Mouse (Mus musculus): Measurements from ENCODE around the gene Hacl1. TPM values are rescaled to one million over a fixed set of nuclear protein-coding genes. Genes with fewer than 3 reads are reported as not detected.
A peak's percentile ranks its signal among the peaks of the same experiment; 100 is the strongest.

The Hacl1 gene
- polyA plus RNA-seq, 1 experiment: 4.3 TPM

- no peak overlapping the region for H3K27ac ChIP-seq (ENCODE audit: insufficient read depth, low read depth, low read length)
- H3K27me3 ChIP-seq (ENCODE audit: control insufficient read depth, insufficient read depth, low read length): no peaks in the 10 kb centered on the region
- no peak overlapping the region for H3K4me3 ChIP-seq (ENCODE audit: low read depth, low read length)
- no peak for TF ChIP-seq POLR2A (IDR thresholded peaks at IDR 0.05; ENCODE audit: low read depth, low read length)
- no peak for TF ChIP-seq CTCF (IDR thresholded peaks at IDR 0.05; ENCODE audit: extremely low read depth, insufficient read length, insufficient replicate concordance, low read depth, low read length)
- no peaks in the 10 kb centered on the region for H3K4me1 ChIP-seq (ENCODE audit: control insufficient read depth, insufficient read depth, insufficient read length, low read length)
- WGBS: 91% methylated on average over 14 of the region's 14 CpGs
- no peaks in the 10 kb centered on the region for H3K36me3 ChIP-seq (ENCODE audit: control insufficient read depth, insufficient read depth, low read length)
These were observed 14.3 kb upstream of the Hacl1 start for GRCm38 (mm10) chr14:31655406-31655805.

DNA sequence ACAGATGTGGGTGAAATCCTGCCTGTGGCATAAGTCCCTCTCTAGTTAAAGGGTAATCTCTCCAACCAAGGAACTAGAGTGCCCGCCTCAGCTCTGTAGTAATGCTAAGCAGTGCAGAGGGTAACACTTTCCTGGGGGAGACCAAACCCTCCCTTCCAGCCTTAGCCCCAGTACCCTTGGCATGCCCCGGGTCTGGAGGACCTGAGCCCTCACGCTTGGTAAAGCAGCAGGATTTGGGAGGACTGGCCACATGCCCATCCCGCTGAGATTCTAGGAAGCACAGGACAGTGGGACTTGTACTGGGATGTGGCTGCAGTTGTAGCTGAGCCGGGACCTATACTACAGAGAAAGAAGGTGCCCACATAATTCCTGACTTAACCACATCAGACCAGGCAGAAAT, 13.7 kb upstream of the Hacl1 start:
- H3K4me3 ChIP-seq (ENCODE audit: low read depth, low read length): no peak overlapping the region
- no peaks in the 10 kb centered on the region for H3K4me1 ChIP-seq (ENCODE audit: control insufficient read depth, insufficient read depth, insufficient read length, low read length)
- no peak overlapping the region for H3K27ac ChIP-seq (ENCODE audit: insufficient read depth, low read depth, low read length)
- 88% methylated on average over 5 of the region's 5 CpGs for WGBS
- no peaks in the 10 kb centered on the region for H3K27me3 ChIP-seq (ENCODE audit: control insufficient read depth, insufficient read depth, low read length)
- TF ChIP-seq CTCF (IDR thresholded peaks at IDR 0.05; ENCODE audit: extremely low read depth, insufficient read length, insufficient replicate concordance, low read depth, low read length): no peak
- TF ChIP-seq POLR2A (IDR thresholded peaks at IDR 0.05; ENCODE audit: low read depth, low read length): no peak
- no peaks in the 10 kb centered on the region for H3K36me3 ChIP-seq (ENCODE audit: control insufficient read depth, insufficient read depth, low read length)

DNA sequence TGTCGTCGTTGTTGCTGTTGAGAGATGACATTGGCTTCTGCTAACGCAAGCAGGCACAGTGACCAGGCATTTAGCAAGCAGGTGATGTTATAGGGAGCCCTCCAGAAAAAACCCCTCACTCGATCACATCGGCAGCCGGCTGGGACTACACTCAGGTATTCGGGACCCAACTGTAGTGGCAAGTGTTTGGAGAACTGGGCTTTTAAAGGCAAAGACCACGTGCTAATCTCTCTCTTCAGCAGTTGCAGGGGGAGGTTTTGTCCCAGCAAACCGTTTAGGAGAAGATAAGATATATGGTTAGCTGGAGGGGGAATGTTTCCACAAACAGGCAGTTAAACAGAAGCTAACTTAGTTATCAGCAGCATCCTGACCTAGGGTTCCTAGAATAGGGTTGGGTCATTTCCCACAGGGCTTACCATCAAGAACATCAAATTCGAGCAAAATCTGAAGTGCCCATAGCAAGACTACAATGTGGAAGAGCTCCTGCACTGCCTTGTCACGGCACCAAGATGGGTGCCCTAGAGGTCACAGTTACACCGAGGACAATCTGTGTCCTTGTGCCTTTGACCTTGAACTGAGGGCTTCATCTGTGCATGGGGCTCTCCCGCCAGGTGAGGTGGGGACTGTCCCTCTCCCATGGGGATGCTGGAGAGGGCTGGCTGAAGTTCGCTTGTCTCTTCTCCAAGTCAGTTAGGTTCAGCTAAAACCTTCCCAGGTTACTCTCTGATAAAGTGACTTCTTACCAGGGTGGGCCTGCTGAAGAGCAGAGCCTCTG, 12.2 kb upstream of the Hacl1 start:
- TF ChIP-seq CTCF (IDR thresholded peaks at IDR 0.05; ENCODE audit: extremely low read depth, insufficient read length, insufficient replicate concordance, low read depth, low read length) (no peak), POLR2A (IDR thresholded peaks at IDR 0.05; ENCODE audit: low read depth, low read length) (no peak)
- 73% methylated on average over 14 of the region's 14 CpGs for WGBS
- Histone ChIP-seq H3K4me1 (ENCODE audit: control insufficient read depth, insufficient read depth, insufficient read length, low read length) (no peaks in the 10 kb centered on the region), H3K27ac (ENCODE audit: insufficient read depth, low read depth, low read length) (no peak overlapping the region), H3K36me3 (ENCODE audit: control insufficient read depth, insufficient read depth, low read length) (no peaks in the 10 kb centered on the region), H3K27me3 (ENCODE audit: control insufficient read depth, insufficient read depth, low read length) (no peaks in the 10 kb centered on the region), H3K4me3 (ENCODE audit: low read depth, low read length) (no peak overlapping the region)

- Histone ChIP-seq H3K4me3 (ENCODE audit: low read depth, low read length) (no peak overlapping the region), H3K4me1 (ENCODE audit: control insufficient read depth, insufficient read depth, insufficient read length, low read length) (no peaks in the 10 kb centered on the region), H3K36me3 (ENCODE audit: control insufficient read depth, insufficient read depth, low read length) (no peaks in the 10 kb centered on the region), H3K27me3 (ENCODE audit: control insufficient read depth, insufficient read depth, low read length) (no peaks in the 10 kb centered on the region), H3K27ac (ENCODE audit: insufficient read depth, low read depth, low read length) (no peak overlapping the region)
- WGBS: 78% methylated on average over 1 of the region's 1 CpGs
- TF ChIP-seq POLR2A (IDR thresholded peaks at IDR 0.05; ENCODE audit: low read depth, low read length) (no peak), CTCF (IDR thresholded peaks at IDR 0.05; ENCODE audit: extremely low read depth, insufficient read length, insufficient replicate concordance, low read depth, low read length) (no peak)
These were observed 11.5 kb upstream of the Hacl1 start for GRCm38 (mm10) chr14:31652624-31653023.

DNA sequence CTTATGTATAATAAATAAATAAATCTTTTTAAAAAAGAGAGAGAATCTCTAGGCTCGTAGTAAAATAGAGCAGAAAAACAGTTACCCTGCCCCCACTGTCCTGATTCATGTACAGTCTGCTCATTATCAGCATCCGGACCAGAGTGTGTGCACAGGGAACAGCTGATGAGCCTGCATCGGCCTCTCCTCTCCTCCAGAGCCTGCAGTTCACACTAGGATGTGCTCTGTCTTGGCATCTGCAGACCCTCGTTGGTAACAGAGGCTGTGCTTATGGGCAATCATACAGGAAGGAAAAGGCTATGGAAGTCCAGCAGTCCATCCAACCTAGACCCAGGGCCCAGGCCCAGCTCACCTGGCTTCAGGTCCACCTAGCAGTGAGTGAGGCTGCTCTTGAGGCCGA, 11.0 kb upstream of the Hacl1 start:
- Histone ChIP-seq H3K36me3 (ENCODE audit: control insufficient read depth, insufficient read depth, low read length) (no peaks in the 10 kb centered on the region), H3K4me1 (ENCODE audit: control insufficient read depth, insufficient read depth, insufficient read length, low read length) (no peaks in the 10 kb centered on the region), H3K4me3 (ENCODE audit: low read depth, low read length) (no peak overlapping the region), H3K27me3 (ENCODE audit: control insufficient read depth, insufficient read depth, low read length) (no peaks in the 10 kb centered on the region), H3K27ac (ENCODE audit: insufficient read depth, low read depth, low read length) (no peak overlapping the region)
- 60% methylated on average over 5 of the region's 5 CpGs for WGBS
- TF ChIP-seq CTCF (IDR thresholded peaks at IDR 0.05; ENCODE audit: extremely low read depth, insufficient read length, insufficient replicate concordance, low read depth, low read length): no peak
- TF ChIP-seq POLR2A (IDR thresholded peaks at IDR 0.05; ENCODE audit: low read depth, low read length): no peak

GRCm38 (mm10) chr14:31651206-31651605, 10.1 kb upstream of the Hacl1 start:
- TF ChIP-seq CTCF (IDR thresholded peaks at IDR 0.05; ENCODE audit: extremely low read depth, insufficient read length, insufficient replicate concordance, low read depth, low read length) (no peak), POLR2A (IDR thresholded peaks at IDR 0.05; ENCODE audit: low read depth, low read length) (no peak)
- Histone ChIP-seq H3K36me3 (ENCODE audit: control insufficient read depth, insufficient read depth, low read length) (no peaks in the 10 kb centered on the region), H3K4me3 (ENCODE audit: low read depth, low read length) (no peak overlapping the region), H3K27me3 (ENCODE audit: control insufficient read depth, insufficient read depth, low read length) (no peaks in the 10 kb centered on the region), H3K4me1 (ENCODE audit: control insufficient read depth, insufficient read depth, insufficient read length, low read length) (no peaks in the 10 kb centered on the region), H3K27ac (ENCODE audit: insufficient read depth, low read depth, low read length) (no peak overlapping the region)
- WGBS: 77% methylated on average over 7 of the region's 7 CpGs

DNA sequence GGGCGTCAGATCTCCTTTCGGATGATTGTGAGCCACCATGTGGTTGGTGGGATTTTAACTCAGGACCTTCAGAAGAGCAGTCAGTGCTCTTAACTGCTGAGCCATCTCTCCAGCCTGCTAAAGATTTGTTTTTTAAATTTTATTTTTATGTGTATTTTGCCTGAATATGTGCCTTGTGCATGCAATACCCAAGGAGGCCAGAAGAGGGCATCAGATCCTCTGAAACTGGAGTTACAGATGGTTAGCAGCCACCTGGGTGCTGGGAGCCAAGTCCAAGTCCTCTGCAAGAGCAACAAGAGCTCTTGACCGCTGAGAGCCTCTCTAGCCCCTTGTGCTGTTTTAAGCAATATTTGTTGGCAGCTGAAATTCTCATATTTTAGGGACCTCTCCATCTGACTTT, 9.3 kb upstream of the Hacl1 start:
- TF ChIP-seq POLR2A (IDR thresholded peaks at IDR 0.05; ENCODE audit: low read depth, low read length): no peak
- peak; percentile 26; the same call in 1 of the 2 replicates for TF ChIP-seq CTCF (IDR thresholded peaks at IDR 0.05; ENCODE audit: extremely low read depth, insufficient read length, insufficient replicate concordance, low read depth, low read length)
- WGBS: 96% methylated on average over 3 of the region's 3 CpGs
- Histone ChIP-seq H3K4me3 (ENCODE audit: low read depth, low read length) (no peak overlapping the region), H3K4me1 (ENCODE audit: control insufficient read depth, insufficient read depth, insufficient read length, low read length) (peaks cover 2% of the 10 kb centered on the region; the same call in 1 of the 2 replicates), H3K36me3 (ENCODE audit: control insufficient read depth, insufficient read depth, low read length) (no peaks in the 10 kb centered on the region), H3K27ac (ENCODE audit: insufficient read depth, low read depth, low read length) (no peak overlapping the region), H3K27me3 (ENCODE audit: control insufficient read depth, insufficient read depth, low read length) (no peaks in the 10 kb centered on the region)

Measured in small intestine, adult 2 months (tissue).